Mouse (Mus musculus): ENCODE measurements around the gene Sox6.

- TF ChIP-seq CTCF (conservative IDR thresholded peaks at IDR 0.05; ENCODE audit: low read length) (no peak), NANOG (IDR thresholded peaks at IDR 0.05; ENCODE audit: borderline replicate concordance, low read length) (no peak)
Measured at GRCm38 (mm10) chr7:115628766-115629165, 409.8 kb downstream of the Sox6 start.
